Mouse (Mus musculus) ES-E14 (cell line): ENCODE measurements around the gene Gm49395. TPM values are rescaled to one million over a fixed set of nuclear protein-coding genes. Genes with fewer than 3 reads are reported as not detected.

Experiments
- DNase-seq: peaks from one replicate; pipeline ENCODE4 v3.0.0-alpha.2; 2013; ENCODE audit warnings: low read depth, low spot score
- H3K27ac ChIP-seq: 2 replicates; pipeline ENCODE4 v1.5.1; 2012; ENCODE audit warnings: low read depth, mild to moderate bottlenecking, low read length, moderate library complexity, mixed read lengths; ENCODE audit not compliant: poor library complexity, insufficient read depth, severe bottlenecking
- H3K36me3 ChIP-seq: 2 replicates; pipeline ENCODE4 v1.6.1; 2012; ENCODE audit warnings: mild to moderate bottlenecking, low read length, moderate library complexity, mixed read lengths; ENCODE audit not compliant: control insufficient read depth, poor library complexity, insufficient read depth, severe bottlenecking
- H3K4me1 ChIP-seq, 2 experiments: fragments of 150-350 bp in 1 of 2; sonication (generic) in 1 of 2; 2 replicates each; pipeline ENCODE4 v1.6.1; 2012; ENCODE audit warnings: low read length in 2 of 2, mild to moderate bottlenecking in 1 of 2, mixed read lengths in 1 of 2; ENCODE audit not compliant: control insufficient read depth in 2 of 2, insufficient read depth in 2 of 2, poor library complexity in 1 of 2
- H3K4me3 ChIP-seq, 2 experiments: fragments of 150-350 bp in 1 of 2; sonication (generic) in 1 of 2; 2 replicates each; pipeline ENCODE4 v1.5.1; 2012; ENCODE audit warnings: low read length in 2 of 2, low read depth in 1 of 2, mild to moderate bottlenecking in 1 of 2, mixed read lengths in 1 of 2; ENCODE audit not compliant: insufficient read depth in 1 of 2, poor library complexity in 1 of 2, severe bottlenecking in 1 of 2
- H3K9ac ChIP-seq: 2 replicates; pipeline ENCODE4 v1.6.1; 2012; ENCODE audit warnings: low read depth, mild to moderate bottlenecking, low read length, mixed read lengths; ENCODE audit not compliant: poor library complexity, insufficient read depth, severe bottlenecking
- H3K9me3 ChIP-seq: fragments of 150-350 bp; sonication (generic); 2 replicates; pipeline ENCODE4 v1.6.1; 2012; ENCODE audit warnings: low read depth, mild to moderate bottlenecking, low read length; ENCODE audit not compliant: control insufficient read depth, insufficient read depth
- CHD2 ChIP-seq: IDR thresholded peaks from 2 replicates; pipeline ENCODE4 v1.6.1; 2014; ENCODE audit warnings: mild to moderate bottlenecking, low read depth, low read length, inconsistent platforms
- HCFC1 ChIP-seq: IDR thresholded peaks from 2 replicates; pipeline ENCODE4 v1.6.1; 2012; ENCODE audit warnings: low read length, inconsistent platforms, borderline replicate concordance; ENCODE audit not compliant: insufficient read depth
- MAFK ChIP-seq: IDR thresholded peaks from 2 replicates; pipeline ENCODE4 v1.6.1; 2014; ENCODE audit warnings: mild to moderate bottlenecking, low read depth, low read length, inconsistent platforms; ENCODE audit not compliant: insufficient read depth
- ZC3H11A ChIP-seq: IDR thresholded peaks from 2 replicates; pipeline ENCODE4 v1.6.1; 2012; ENCODE audit warnings: low read depth, mild to moderate bottlenecking, inconsistent platforms, low read length, borderline replicate concordance
- ZNF384 ChIP-seq: IDR thresholded peaks from 2 replicates; pipeline ENCODE4 v1.6.1; 2012; ENCODE audit warnings: low read depth, low read length, inconsistent platforms
- in situ Hi-C, 2 experiments: fragments of 600-800 bp; cut with MboI; formaldehyde crosslinking; loops; one replicate each; pipeline ENCODE4 v1.15.1; 2025; ENCODE audit warnings: low sequenced_read_pairs in 2 of 2, inconsistent platforms in 1 of 2; ENCODE audit not compliant: unreplicated experiment in 2 of 2
- total RNA-seq: library from RNA; depleted of rRNA; stranded (reverse); fragments of 300-350 nt; gene quantifications from 2 replicates; pipeline ENCODE4 v1.2.3, GENCODE M21; 2012

Gene Gm49395
- total RNA-seq, 1 experiment, result 4.8 TPM

GRCm38 (mm10) chr13:115085974-115086373 is 15.7 kb downstream of the Gm49395 start:
- no peak for DNase-seq
- Histone ChIP-seq H3K4me1 (peaks cover 0 to 8% of the 10 kb centered on the region in 2 experiments; a peak in 1 of 4 replicates), H3K27ac (no peak overlapping the region), H3K36me3 (peaks cover 11% of the 10 kb centered on the region), H3K4me3 (no peak overlapping the region), H3K9me3 (no peaks in the 10 kb centered on the region), H3K9ac (no peak overlapping the region)
- no peak for TF ChIP-seq MAFK
- no peak for TF ChIP-seq CHD2
- no peak for TF ChIP-seq HCFC1
- no peak for TF ChIP-seq ZNF384
- TF ChIP-seq ZC3H11A, result no peak
- in situ Hi-C loops, result no loop called here

- Histone ChIP-seq H3K4me1 (no peaks in the 10 kb centered on the region), H3K27ac (no peak overlapping the region), H3K36me3 (peaks cover 7% of the 10 kb centered on the region; the same call in 1 of the 2 replicates), H3K9ac (no peak overlapping the region), H3K4me3 (no peak overlapping the region), H3K9me3 (no peaks in the 10 kb centered on the region)
- no peak for TF ChIP-seq HCFC1
- no peak for TF ChIP-seq ZC3H11A
- TF ChIP-seq MAFK, result no peak
- TF ChIP-seq CHD2, result no peak
- no peak for TF ChIP-seq ZNF384
- in situ Hi-C loops, result no loop called here
- no peak for DNase-seq
These were observed 19.4 kb downstream of the Gm49395 start for GRCm38 (mm10) chr13:115082339-115082738.

GRCm38 (mm10) chr13:115079996-115080585 is 21.6 kb downstream of the Gm49395 start:
- TF ChIP-seq HCFC1, result no peak
- TF ChIP-seq MAFK, result no peak
- TF ChIP-seq CHD2, result no peak
- TF ChIP-seq ZNF384, result no peak
- no peak for TF ChIP-seq ZC3H11A
- in situ Hi-C loops, result no loop called here
- no peaks in the 10 kb centered on the region for H3K9me3 ChIP-seq
- no peak for DNase-seq
- no peaks in the 10 kb centered on the region for H3K4me1 ChIP-seq
- H3K9ac ChIP-seq, result no peak overlapping the region
- H3K4me3 ChIP-seq, result no peak overlapping the region
- no peak overlapping the region for H3K27ac ChIP-seq
- H3K36me3 ChIP-seq, result no peaks in the 10 kb centered on the region

GRCm38 (mm10) chr13:115078997-115079685 is 22.6 kb downstream of the Gm49395 start:
- Histone ChIP-seq H3K4me3 (no peak overlapping the region), H3K9me3 (no peaks in the 10 kb centered on the region), H3K27ac (no peak overlapping the region), H3K36me3 (no peaks in the 10 kb centered on the region), H3K4me1 (no peaks in the 10 kb centered on the region), H3K9ac (no peak overlapping the region)
- no peak for DNase-seq
- in situ Hi-C loops, result no loop called here
- TF ChIP-seq CHD2, result no peak
- TF ChIP-seq HCFC1, result no peak
- no peak for TF ChIP-seq ZC3H11A
- no peak for TF ChIP-seq MAFK
